Mouse (Mus musculus) CD4-positive, CD25-positive, alpha-beta regulatory T cell, adult 4 months (primary cell): ENCODE measurements around the gene Knstrn. TPM values are rescaled to one million over a fixed set of nuclear protein-coding genes. Genes with fewer than 3 reads are reported as not detected.

ENCODE experiments used
- ATAC-seq: one replicate; pipeline ENCODE4 v1.8.0; 2017
- polyA plus RNA-seq, 2 experiments: library from polyadenylated mRNA; unstranded; fragments of 100-300 nt; shearing (Covaris generic); gene quantifications; one replicate each; pipeline ENCODE4 v1.2.1; 2017

The Knstrn gene
- polyA plus RNA-seq, result 10 to 100 TPM; 12.8 to 15.2 TPM

DNA sequence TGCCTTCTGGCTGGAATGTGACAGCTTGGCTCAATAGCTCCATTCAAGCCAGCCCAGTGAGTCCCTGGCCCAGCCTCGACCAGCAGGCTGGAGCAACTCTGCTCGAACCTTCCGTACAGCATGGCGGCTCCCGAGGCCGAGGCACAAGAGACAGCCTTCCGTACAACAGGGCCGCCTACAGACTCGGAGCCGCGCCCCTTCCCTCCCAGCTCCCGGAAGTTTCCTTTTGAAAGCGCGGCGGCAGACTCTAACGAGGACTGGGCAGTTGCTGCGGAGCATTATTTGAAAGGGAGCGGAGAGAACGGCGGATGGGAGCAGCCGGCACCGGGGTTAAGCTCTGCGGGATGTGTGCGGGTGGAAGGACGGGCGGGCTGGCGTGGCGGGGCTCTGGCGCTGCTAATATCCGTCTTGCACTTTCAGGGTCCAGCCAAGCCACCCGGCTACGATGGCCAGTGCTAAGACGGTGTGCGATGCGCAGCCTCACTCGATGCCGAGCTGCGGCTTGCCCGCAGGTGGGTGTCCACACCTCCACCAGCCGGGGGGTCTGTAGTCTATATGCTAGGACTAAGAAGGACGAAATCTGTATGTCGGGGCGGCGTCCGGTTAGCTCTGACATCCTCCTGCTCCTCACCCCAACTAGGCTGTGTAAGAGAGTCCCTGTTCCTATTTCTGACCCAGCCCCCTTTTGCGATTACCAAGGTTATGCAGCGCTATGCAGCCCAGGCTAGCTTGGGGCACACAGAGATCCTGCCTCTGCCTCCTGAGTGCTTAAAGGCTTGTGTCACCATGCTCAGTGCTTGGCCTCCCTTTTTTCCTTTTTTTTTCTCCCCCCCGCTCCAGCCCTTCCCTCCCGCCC lies at the start of gene Knstrn:
Knstrn (plus strand) TSS at position 23 of the 856 bp plus-strand sequence.
- peak; percentile 100 for ATAC-seq

DNA sequence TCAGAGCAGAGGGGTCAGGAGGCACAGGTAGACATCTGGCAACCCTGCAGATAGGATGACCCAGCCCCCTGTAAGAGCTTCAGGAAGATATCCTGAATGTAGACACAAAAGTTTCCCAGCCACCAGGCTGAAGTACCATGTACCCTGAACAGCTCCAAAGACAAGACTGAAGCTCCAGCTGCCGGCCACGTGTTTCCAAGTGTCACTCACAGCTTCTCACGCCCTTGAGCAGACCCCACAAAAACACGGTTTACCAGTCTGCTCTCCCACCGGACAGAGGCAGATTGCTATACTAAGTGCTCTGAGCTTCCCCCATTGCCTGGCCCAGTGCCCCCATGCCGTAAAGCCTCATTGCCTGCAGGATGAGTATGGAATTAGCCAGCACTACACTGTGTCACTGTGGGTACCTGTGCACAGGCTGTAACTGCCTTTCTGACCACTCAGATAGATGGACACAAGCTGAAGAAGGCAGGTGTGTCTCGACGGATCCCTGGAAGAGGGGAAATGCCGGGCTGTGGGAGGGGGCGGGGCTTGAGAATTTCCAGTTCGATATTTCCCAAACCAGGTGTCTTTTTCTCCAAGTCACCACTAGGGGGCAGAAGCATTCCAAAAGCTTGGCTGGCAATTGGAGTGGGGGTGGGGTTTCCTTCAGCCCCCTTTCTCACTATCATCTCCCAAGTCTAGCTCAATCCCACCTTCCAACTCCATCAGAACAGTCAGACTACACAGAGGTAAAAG lies 49.5 kb upstream of the Knstrn start:
- ATAC-seq, result no peak

- no peak for ATAC-seq
Observed at GRCm38 (mm10) chr2:118764875-118765274, 48.9 kb upstream of the Knstrn start.

DNA sequence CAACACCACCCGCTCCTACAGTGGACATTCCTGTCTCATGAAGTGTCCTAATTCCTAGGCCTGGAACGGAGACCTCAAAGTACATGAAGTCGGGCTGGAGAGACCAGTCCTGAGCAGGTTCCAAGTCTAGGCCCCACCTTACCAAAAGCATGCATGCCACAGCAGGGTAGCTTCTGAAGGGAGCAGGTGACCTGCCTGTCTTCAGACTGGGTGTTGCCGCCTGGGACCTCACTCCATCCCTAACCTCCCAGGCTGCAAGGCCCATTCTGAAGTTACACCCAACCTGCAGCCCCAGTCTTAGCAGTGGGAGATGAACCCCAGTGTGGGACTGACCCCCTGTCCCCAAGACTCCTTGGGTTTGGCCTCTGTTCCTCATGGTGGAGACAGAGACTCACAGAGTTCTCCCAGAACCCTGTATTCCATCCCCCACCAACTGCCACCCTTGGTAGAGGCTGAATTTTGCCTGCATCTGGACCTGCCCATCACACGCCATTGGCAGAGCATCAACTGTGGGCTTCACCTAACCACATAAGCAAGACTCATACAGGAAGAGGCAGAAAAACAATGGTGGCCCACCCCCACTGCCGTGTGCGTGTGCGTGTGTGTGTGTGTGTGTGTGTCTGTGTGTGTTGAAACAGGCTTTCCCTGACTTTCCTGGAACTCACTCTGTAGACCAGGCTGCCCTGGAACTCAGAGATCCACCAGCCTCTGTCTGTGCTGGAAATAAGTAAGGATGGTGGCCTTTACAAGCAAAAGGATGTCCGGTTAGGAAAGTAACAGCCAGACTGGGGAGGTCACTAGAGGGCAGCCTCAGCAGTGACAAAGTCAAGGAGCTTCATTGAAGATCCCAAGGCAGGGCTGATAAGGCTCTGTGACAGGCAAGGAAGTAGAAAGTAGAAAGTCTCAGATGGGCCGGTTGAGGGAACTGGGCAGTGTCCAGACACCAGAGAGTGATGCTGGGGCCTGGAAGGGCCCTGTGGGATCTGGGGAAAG lies 47.5 kb upstream of the Knstrn start:
- ATAC-seq, result no peak

DNA sequence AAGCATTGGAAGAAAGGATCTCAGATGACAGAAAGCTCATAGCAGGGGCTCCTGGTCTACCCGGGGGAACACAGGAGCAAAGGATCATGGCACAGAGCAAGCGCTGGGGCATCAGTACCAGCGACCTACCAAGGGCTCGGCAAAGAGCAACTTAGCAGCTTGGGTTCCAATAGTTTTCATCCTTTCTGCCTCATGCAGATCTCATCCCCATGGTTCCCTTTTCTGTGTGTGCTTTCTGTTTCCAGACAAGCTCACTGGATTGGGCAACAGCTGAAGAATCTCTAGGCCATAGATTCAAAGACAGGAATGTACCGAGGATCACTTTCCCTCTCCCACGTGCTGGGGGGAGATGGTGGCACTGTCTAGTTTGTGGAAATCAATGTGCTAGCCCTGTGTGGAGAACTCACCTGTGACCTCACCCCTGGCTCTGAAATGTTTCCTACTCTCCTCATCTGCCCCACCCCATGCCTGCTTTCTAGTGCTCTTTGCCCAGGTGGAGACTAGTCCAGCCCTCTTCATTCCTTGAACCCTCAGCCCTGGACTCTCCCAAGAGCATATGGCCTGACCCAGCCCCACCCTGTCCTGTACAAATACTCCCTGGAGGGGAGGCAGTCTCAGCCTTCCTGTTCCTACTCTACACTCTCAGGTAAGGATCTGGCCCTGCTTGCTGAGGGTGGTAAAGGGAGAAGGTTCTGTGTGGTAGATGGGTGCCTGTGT lies 41.5 kb upstream of the Knstrn start, which contains the start of gene Phgr1:
Phgr1 (plus strand) TSS at position 612 of the 717 bp plus-strand sequence.
- no peak for ATAC-seq

DNA sequence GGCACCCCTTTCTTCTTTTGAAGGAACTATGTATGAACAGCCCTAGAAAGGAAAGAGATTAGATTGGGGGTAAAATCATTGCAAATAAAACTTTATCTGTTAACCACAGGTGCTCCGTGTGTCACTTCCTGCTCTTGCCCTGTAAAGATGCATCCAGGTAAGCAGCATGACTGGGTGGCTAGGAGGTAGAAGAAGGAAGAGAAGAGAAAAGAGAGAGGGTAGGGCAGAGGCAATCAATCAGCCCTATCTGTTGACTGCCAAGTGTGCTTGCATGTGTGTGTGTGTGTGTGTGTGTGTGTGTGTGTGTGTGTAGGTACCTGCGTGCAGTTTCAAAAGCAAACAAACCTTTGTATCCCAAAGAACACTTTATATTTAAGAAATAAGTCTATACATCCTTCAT lies 39.3 kb upstream of the Knstrn start:
- no peak for ATAC-seq

DNA sequence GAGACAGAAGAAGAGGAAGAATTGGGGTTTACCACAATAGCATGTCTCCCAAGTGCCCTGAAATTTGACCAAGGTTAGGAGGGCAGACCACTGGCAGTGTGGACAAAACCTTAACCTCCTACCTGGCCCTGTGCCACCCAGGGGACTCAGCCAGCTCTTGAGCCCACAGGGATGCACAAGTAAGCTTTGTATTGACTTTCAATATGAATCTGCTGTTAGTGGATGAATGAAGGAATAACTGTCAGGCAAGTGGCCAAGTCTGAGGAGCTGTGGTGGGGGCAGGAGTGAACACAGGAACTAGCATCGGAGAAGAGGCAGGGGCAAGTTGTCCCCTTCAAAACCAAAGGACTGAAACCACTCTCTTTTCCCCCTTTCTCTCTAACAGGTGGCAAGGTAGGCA lies 38.4 kb upstream of the Knstrn start:
- ATAC-seq, result no peak

GRCm38 (mm10) chr2:118775846-118776245 lies 38.0 kb upstream of the Knstrn start:
- ATAC-seq, result no peak

DNA sequence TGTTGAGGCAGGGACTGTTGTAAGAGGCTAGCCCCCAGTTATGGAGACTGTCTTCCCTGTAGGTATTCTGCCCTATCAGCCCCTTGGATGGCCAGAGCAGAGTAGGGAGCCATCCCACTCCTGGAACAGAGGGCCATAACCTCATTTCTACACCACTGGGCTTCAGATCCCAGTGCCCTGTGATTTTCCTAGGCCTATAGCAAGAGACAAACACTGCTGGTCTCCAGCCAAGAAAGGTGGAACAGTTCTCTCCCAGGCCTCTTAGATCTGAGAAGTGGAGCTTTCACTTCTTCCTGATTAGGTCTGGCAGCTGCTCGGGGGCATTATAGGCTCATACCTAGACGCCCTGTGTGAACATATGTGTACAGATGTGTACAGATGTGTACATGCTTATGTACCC lies 37.5 kb upstream of the Knstrn start:
- ATAC-seq, result no peak

- ATAC-seq, result no peak
Observed at GRCm38 (mm10) chr2:118778418-118778817, 35.4 kb upstream of the Knstrn start.

DNA sequence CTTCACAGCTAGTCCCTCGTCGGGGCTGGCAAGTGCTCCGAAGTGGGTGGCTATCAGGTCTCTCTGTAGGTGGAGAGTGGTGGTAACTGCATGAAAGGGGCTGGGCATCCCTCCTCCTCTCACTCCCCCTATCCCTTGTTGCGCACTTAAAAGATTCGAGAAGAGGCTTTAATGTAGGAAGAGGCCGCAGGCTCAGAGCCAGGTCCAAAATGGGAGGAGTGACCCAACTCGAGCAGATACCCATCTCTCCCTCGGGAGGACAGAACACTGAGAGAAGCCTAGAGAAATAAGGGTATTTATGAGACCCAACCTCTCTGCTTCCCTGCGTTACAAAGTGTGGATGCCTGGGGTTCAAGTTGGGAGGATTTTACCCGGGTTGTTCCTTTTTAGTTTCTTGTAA lies 34.7 kb upstream of the Knstrn start:
- no peak for ATAC-seq

DNA sequence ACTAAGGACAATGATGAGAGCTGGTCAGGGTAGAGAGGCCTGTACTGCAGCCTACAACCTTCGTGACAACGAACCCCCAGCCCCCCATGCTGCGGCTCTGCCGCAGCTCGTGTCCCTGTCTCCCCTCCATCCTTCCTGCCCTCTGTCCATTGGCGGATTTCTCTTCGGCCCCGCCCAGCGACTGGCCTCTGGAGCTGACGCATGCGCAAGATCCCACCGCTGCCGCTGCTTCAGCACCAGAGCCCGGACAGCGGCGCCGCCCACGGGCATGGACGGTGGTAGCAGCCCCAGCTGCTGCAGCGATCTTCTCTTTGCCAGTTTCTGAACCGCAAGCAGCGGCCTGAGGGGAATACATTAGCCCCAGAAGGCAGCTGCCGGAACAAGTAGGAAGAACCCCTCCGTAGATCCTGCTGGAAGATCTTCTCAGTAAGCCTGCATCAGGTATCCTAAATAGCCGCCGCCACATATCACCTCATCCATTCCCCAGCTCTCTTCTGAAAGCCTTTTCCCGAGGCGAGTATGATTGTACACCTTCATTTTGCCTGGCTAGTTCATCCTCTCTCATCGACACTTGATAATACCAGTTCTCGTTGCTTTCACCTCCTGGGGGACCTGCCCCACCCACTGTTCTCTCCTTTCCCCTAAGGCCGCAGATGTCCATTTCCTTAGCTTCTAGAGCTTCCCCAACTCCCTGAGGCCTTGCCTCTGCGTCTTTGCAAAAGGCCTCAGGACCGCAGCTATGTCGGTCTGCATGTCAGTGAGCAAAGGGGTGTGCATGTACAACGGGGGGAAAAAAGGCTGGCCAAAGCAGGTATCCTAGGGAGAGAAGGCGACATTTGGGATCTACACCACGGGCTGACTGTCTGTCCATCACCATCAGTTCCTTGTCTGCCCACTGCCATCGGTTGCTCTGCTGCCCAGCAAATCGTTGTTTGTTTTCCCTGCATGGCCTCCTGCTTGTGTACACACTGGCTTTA lies 34.0 kb upstream of the Knstrn start, which contains the start of gene Disp2:
Disp2 (plus strand) TSS at position 216 of the 977 bp plus-strand sequence.
- peak; percentile 45 for ATAC-seq

DNA sequence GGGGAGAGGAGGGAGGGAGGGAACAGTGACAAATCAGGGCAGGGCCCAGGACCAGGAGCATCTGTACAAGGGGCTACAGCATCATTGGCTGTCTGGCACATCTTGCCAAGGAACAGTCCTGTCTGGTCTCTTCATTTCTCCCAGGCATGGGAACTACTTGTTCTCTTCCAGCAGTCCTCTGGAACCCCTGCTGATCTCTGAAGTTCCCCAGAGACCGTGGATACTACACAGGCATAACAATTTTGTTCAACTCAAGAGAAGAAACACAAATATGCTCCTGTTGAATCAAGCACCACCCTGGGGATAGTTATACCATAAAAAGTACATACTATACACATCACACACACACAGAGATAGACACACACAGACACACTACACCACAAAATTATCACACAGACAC lies 32.7 kb upstream of the Knstrn start:
- no peak for ATAC-seq

- ATAC-seq, result no peak
Observed at GRCm38 (mm10) chr2:118782303-118782702, 31.5 kb upstream of the Knstrn start.

- no peak for ATAC-seq
Observed at GRCm38 (mm10) chr2:118783093-118783492, 30.7 kb upstream of the Knstrn start.

DNA sequence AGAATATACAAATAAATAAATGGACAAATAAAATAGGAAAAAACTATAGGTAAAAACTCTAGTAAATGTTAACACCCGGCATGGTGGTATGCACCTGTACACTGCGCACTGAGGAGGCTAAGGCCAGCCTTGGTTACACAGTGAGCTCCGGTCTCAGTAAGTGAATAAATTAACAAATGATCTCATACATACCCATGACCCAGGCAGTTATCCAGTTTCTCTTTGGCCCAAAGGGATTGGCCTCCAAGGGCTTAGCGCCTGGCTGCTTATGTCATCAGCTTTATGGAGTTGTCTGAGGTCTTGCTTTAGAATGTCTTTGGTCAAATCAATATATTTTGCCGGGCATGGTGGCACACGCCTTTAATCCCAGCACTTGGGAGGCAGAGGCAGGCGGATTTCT lies 30.1 kb upstream of the Knstrn start:
- ATAC-seq, result no peak

- no peak for ATAC-seq
Observed at GRCm38 (mm10) chr2:118786525-118786924, 27.3 kb upstream of the Knstrn start.

DNA sequence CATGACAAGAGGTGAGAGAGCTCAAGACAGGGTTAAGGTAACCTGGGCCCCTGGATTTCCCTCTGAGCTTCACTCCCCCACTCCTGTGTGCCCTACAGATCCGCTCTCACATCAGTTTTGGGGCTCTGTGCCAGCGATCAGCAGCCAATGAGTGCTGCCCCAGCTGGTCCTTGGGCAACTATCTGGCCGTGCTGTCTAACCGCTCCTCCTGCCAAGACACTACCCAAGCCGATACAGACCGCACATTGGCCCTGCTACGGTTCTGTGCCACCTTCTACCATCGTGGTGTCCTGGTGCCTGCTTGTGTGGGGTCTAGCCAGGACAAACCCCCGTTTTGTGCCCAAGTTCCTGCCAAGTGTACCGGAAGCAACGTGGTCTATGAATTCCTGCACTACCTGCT lies 24.3 kb upstream of the Knstrn start:
- no peak for ATAC-seq

- no peak for ATAC-seq
Observed at GRCm38 (mm10) chr2:118790221-118790550, 23.6 kb upstream of the Knstrn start.
